ENCODE assay signal across 22 mouse cellular contexts in the genomic region with DNA sequence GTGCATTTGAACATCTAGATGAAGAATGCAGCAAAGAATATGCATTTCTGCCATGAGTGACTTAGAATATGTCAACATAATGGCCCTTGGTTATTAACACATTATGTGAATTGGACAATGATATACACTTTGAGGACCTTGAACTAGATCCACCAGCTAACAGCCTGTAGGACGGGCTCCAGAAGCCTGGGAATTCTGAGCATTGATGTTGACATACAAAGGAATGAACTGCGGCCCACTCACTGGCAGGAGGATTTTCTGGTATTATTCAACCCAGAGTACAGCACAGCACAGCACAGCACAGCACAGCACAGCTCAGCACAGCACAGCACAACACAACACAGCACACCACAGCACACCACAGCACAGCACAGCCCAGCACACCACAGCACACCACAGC.
DNase-seq lines count a peak whose midpoint lies in the region; ATAC-seq and TF ChIP-seq lines count a peak whose summit lies in the region.
"Had no signal": no experiment of that assay in that cellular context is flagged by ENCODE, and none has a peak within 500 bp of the region (broad histone marks: within the 10 kb centered on the region; RNA-seq: fewer than 3 reads in every experiment).

No protein-coding gene starts in this region.

- H3K4me1 ChIP-seq in liver, embryonic 16.5 days (ENCODE audit: control insufficient read depth, low read depth, low read length), result peaks cover 3% of the 10 kb centered on the region; the same call in 1 of the 2 replicates
- H3K4me1 ChIP-seq in liver, embryonic 11.5 days (replicated peaks; ENCODE audit: control insufficient read depth, insufficient read depth, low read length), result peaks cover 10% of the 10 kb centered on the region
- peaks cover 8% of the 10 kb centered on the region; the same call in 1 of the 2 replicates for H3K4me1 ChIP-seq in brown adipose tissue, adult 24 weeks (ENCODE audit: control insufficient read depth, insufficient read depth, insufficient read length, low read length)

- H3K27me3 ChIP-seq in liver, embryonic 16.5 days (ENCODE audit: control insufficient read depth, insufficient read depth, low read depth, low read length), result no peaks in the 10 kb centered on the region
- H3K27me3 ChIP-seq in liver, embryonic 11.5 days (replicated peaks; ENCODE audit: control insufficient read depth, insufficient read depth, low read length), result no peaks in the 10 kb centered on the region
- H3K27me3 ChIP-seq: hindbrain, embryonic 12.5 days; hindbrain, embryonic 15.5 days had no signal

- no peak overlapping the region for H3K4me2 ChIP-seq in liver, embryonic 16.5 days (ENCODE audit: low read depth, low read length)
- H3K4me2 ChIP-seq in liver, embryonic 11.5 days, result no peak overlapping the region
- H3K4me2 ChIP-seq: heart, embryonic 11.5 days; hindbrain, embryonic 12.5 days; hindbrain, embryonic 15.5 days had no signal

- H3K9ac ChIP-seq in liver, embryonic 16.5 days (ENCODE audit: low read depth, low read length), result no peak overlapping the region
- no peak overlapping the region for H3K9ac ChIP-seq in liver, embryonic 11.5 days (ENCODE audit: low read depth, low read length)
- H3K9ac ChIP-seq: forebrain, postnatal 0 days; hindbrain, embryonic 12.5 days; hindbrain, embryonic 15.5 days had no signal

- H3K9me3 ChIP-seq in liver, embryonic 16.5 days (replicated peaks; ENCODE audit: control insufficient read depth, low read length), result no peaks in the 10 kb centered on the region
- no peaks in the 10 kb centered on the region for H3K9me3 ChIP-seq in liver, embryonic 11.5 days (ENCODE audit: control insufficient read depth, low read length)
- H3K9me3 ChIP-seq: G1E; hindbrain, embryonic 12.5 days; hindbrain, embryonic 15.5 days had no signal

- no peak overlapping the region for H3K4me3 ChIP-seq in gastrocnemius, adult 2 months
- no peak overlapping the region for H3K4me3 ChIP-seq in liver, embryonic 16.5 days (ENCODE audit: low read depth, low read length)
- H3K4me3 ChIP-seq in liver, embryonic 11.5 days (ENCODE audit: low read depth, low read length), result no peak overlapping the region
- H3K4me3 ChIP-seq in brown adipose tissue, adult 24 weeks (ENCODE audit: insufficient read depth, low read depth, low read length), result no peak overlapping the region
- H3K4me3 ChIP-seq: hindbrain, embryonic 12.5 days; hindbrain, embryonic 15.5 days had no signal

- WGBS in liver, embryonic 16.5 days (ENCODE audit: insufficient replicate concordance), result 55% methylated on average over 2 of the region's 2 CpGs
- whole genome bisulfite sequencing in liver, embryonic 11.5 days, result 82% methylated on average over 2 of the region's 2 CpGs

- no peaks in the 10 kb centered on the region for H3K36me3 ChIP-seq in liver, embryonic 16.5 days (ENCODE audit: control insufficient read depth, insufficient read depth)
- H3K36me3 ChIP-seq in liver, embryonic 11.5 days (ENCODE audit: control insufficient read depth, insufficient read depth, low read length), result no peaks in the 10 kb centered on the region; the same call in 1 of the 2 replicates
- H3K36me3 ChIP-seq: G1E; hindbrain, embryonic 12.5 days; hindbrain, embryonic 15.5 days had no signal

- ATAC-seq in liver, embryonic 16.5 days (ENCODE audit: low read depth), result peak; percentile 32; the same call in 1 of the 2 replicates
- ATAC-seq in liver, embryonic 11.5 days (replicated peaks; ENCODE audit: low FRiP score), result no peak
- ATAC-seq: forebrain, embryonic 14.5 days; forebrain, postnatal 0 days had no signal

- DNase-seq in gastrocnemius, adult 2 months, result no peak
- DNase-seq in gastrocnemius, postnatal 14 days, result no peak
- no peak for DNase-seq in liver, embryonic 11.5 days (ENCODE audit: low spot score)
- peak; percentile 56 for DNase-seq in Muller cell, postnatal 12 days (ENCODE audit: inconsistent ontology term)
- no peak for DNase-seq in layer of hippocampus, postnatal 36 days
- no peak for DNase-seq in left cerebral cortex, postnatal 36 days (ENCODE audit: low spot score in 2 of 2)
- DNase-seq: adrenal gland, adult 8-10 months; adrenal gland, postnatal 25 days; B cell, adult 2 months; cerebellum, adult 18-20 months; cerebellum, adult 9-10 months; cerebellum, postnatal 25 days; forebrain, postnatal 0 days; gastrocnemius, postnatal 36 days; heart, adult 11 months had no signal

- no peak for TF ChIP-seq CTCF in gastrocnemius, adult 2 months (IDR thresholded peaks at IDR 0.05)

- H3K27ac ChIP-seq in gastrocnemius, adult 2 months, result peak overlapping the region; percentile 4
- no peak overlapping the region for H3K27ac ChIP-seq in liver, embryonic 16.5 days (ENCODE audit: low read length)
- no peak overlapping the region for H3K27ac ChIP-seq in liver, embryonic 11.5 days (ENCODE audit: low read depth, low read length)
- H3K27ac ChIP-seq in brown adipose tissue, adult 24 weeks (replicated peaks; ENCODE audit: low read depth, low read length), result 0 out of 2 replicates have a peak overlapping the region, but pooled peaks have one; percentile 0
- H3K27ac ChIP-seq: hindbrain, embryonic 12.5 days; hindbrain, embryonic 15.5 days had no signal

- intact Hi-C loops in gastrocnemius, adult 2 months (cut with DNase I), result no loop called here
- intact Hi-C loops in gastrocnemius, postnatal 14 days (cut with DNase I; ENCODE audit: low total_unique reads), result no loop called here
- intact Hi-C loops in left cerebral cortex, postnatal 36 days (cut with DNase I), result no loop called here

Comparison
In these comparisons a context has a peak if more than half of its experiments do, and no peak if none do; other contexts are left out.
1. H3K27ac ChIP-seq: peak in gastrocnemius, adult 2 months (single experiment) and brown adipose tissue, adult 24 weeks (single experiment); none in liver, embryonic 16.5 days (single experiment) and liver, embryonic 11.5 days (single experiment).